Mouse (Mus musculus) frontal cortex, postnatal 14 days (tissue): ENCODE results near the gene Mesp2.

Source experiments
- DNase-seq, 2 experiments: peaks; one replicate each; pipeline ENCODE4 v3.0.0; 2022; ENCODE audit warnings: low spot score in 2 of 2

Gene Mesp2

DNA sequence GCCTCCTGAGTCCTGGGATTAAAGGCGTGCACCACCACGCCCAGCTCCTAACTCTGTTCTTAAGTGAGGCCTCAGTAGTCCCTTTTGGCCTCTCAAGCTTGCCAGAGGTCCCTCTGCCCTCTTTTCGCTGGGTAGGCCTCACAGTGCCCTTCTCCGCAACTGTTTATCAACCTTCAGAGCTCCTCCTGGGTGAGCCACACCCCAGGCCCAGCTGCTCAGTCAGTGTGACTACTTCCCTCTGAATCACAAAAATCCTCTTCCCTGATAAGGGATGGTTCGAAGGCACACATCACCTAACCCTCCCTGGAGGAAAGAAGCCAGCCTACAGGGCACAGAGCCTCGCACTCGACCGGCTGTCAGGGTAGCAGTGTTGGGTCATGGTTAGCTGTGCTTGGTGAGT is 51.3 kb downstream of the Mesp2 start:
- no peak for DNase-seq
